Mouse (Mus musculus): ENCODE measurements at regions not wholly inside any gene's neighbourhood (a gene's known extent, or its start where the extent isn't known, plus 50 kb on each side); places are given as distances from the start of the nearest gene placed in this dataset.

- no peak overlapping the region for H3K4me2 ChIP-seq (ENCODE audit: low read length)
- peaks cover 3% of the 10 kb centered on the region; the same call in 1 of the 2 replicates for H3K27me3 ChIP-seq (ENCODE audit: control insufficient read depth, insufficient read depth, low read length)
- peaks cover 10 to 21% of the 10 kb centered on the region in 2 experiments; a peak in 3 of 4 replicates for H3K4me1 ChIP-seq (ENCODE audit: control insufficient read depth in 2 of 2, insufficient read depth in 2 of 2, low read length in 2 of 2)
- no peak overlapping the region for H3K9ac ChIP-seq (ENCODE audit: low read length)
- WGBS: 35% methylated on average over 12 of the region's 12 CpGs
- H3K4me3 ChIP-seq (ENCODE audit: control insufficient read depth in 1 of 2, insufficient read depth in 1 of 2, low read depth in 1 of 2, low read length in 2 of 2): no peak overlapping the region
- H3K36me3 ChIP-seq (ENCODE audit: control insufficient read depth, insufficient read depth, low read length): no peaks in the 10 kb centered on the region
- H3K27ac ChIP-seq (replicated peaks in 1 of 2; ENCODE audit: control insufficient read depth in 1 of 2, insufficient read depth in 1 of 2, low read depth in 2 of 2, low read length in 2 of 2): no peak overlapping the region
- 0 out of 2 replicates have a peak, but pooled peaks have one; percentile 29 for ATAC-seq (ENCODE audit: insufficient number of reproducible peaks, insufficient read depth, low FRiP score, low read depth)
- H3K9me3 ChIP-seq (ENCODE audit: control insufficient read depth, low read length): no peaks in the 10 kb centered on the region
Observed at GRCm38 (mm10) chr6:84270518-84271165, 262.3 kb downstream of the Dysf start.

- ATAC-seq (ENCODE audit: insufficient number of reproducible peaks, insufficient read depth, low FRiP score, low read depth): no peak
Observed at GRCm38 (mm10) chr6:84269478-84269877, 261.1 kb downstream of the Dysf start.

GRCm38 (mm10) chr6:84269023-84269422 is 260.6 kb downstream of the Dysf start:
- 65% methylated on average over 3 of the region's 3 CpGs for WGBS
- no peak for ATAC-seq (ENCODE audit: insufficient number of reproducible peaks, insufficient read depth, low FRiP score, low read depth)

More at GRCm38 (mm10) chr6:84269478-84269877, 261.1 kb downstream of the Dysf start:
- WGBS: 78% methylated on average over 4 of the region's 4 CpGs
- H3K27me3 ChIP-seq (ENCODE audit: control insufficient read depth, insufficient read depth, low read length): peaks cover 7% of the 10 kb centered on the region; the same call in 1 of the 2 replicates
- no peaks in the 10 kb centered on the region for H3K36me3 ChIP-seq (ENCODE audit: control insufficient read depth, insufficient read depth, low read length)
- peaks cover 10 to 21% of the 10 kb centered on the region in 2 experiments; a peak in 3 of 4 replicates for H3K4me1 ChIP-seq (ENCODE audit: control insufficient read depth in 2 of 2, insufficient read depth in 2 of 2, low read length in 2 of 2)
- no peaks in the 10 kb centered on the region for H3K9me3 ChIP-seq (ENCODE audit: control insufficient read depth, low read length)
- no peak overlapping the region for H3K9ac ChIP-seq (ENCODE audit: low read length)
- H3K27ac ChIP-seq (replicated peaks in 1 of 2; ENCODE audit: control insufficient read depth in 1 of 2, insufficient read depth in 1 of 2, low read depth in 2 of 2, low read length in 2 of 2): no peak overlapping the region
- H3K4me2 ChIP-seq (ENCODE audit: low read length): no peak overlapping the region
- H3K4me3 ChIP-seq (ENCODE audit: control insufficient read depth in 1 of 2, insufficient read depth in 1 of 2, low read depth in 1 of 2, low read length in 2 of 2): no peak overlapping the region

GRCm38 (mm10) chr6:84268111-84268510 is 259.7 kb downstream of the Dysf start:
- WGBS: 92% methylated on average over 4 of the region's 4 CpGs
- Histone ChIP-seq H3K27me3 (ENCODE audit: control insufficient read depth, insufficient read depth, low read length) (peaks cover 10% of the 10 kb centered on the region; the same call in 1 of the 2 replicates), H3K9ac (ENCODE audit: low read length) (no peak overlapping the region), H3K4me3 (ENCODE audit: control insufficient read depth in 1 of 2, insufficient read depth in 1 of 2, low read depth in 1 of 2, low read length in 2 of 2) (no peak overlapping the region), H3K27ac (replicated peaks in 1 of 2; ENCODE audit: control insufficient read depth in 1 of 2, insufficient read depth in 1 of 2, low read depth in 2 of 2, low read length in 2 of 2) (no peak overlapping the region), H3K9me3 (ENCODE audit: control insufficient read depth, low read length) (no peaks in the 10 kb centered on the region), H3K4me1 (ENCODE audit: control insufficient read depth in 2 of 2, insufficient read depth in 2 of 2, low read length in 2 of 2) (peaks cover 10 to 21% of the 10 kb centered on the region in 2 experiments; a peak in 3 of 4 replicates), H3K4me2 (ENCODE audit: low read length) (no peak overlapping the region), H3K36me3 (ENCODE audit: control insufficient read depth, insufficient read depth, low read length) (no peaks in the 10 kb centered on the region)
- ATAC-seq (ENCODE audit: insufficient number of reproducible peaks, insufficient read depth, low FRiP score, low read depth): no peak

More at GRCm38 (mm10) chr6:84269023-84269422, 260.6 kb downstream of the Dysf start:
- peaks cover 10% of the 10 kb centered on the region; the same call in 1 of the 2 replicates for H3K27me3 ChIP-seq (ENCODE audit: control insufficient read depth, insufficient read depth, low read length)
- H3K36me3 ChIP-seq (ENCODE audit: control insufficient read depth, insufficient read depth, low read length): no peaks in the 10 kb centered on the region
- H3K4me2 ChIP-seq (ENCODE audit: low read length): no peak overlapping the region
- no peaks in the 10 kb centered on the region for H3K9me3 ChIP-seq (ENCODE audit: control insufficient read depth, low read length)
- no peak overlapping the region for H3K27ac ChIP-seq (replicated peaks in 1 of 2; ENCODE audit: control insufficient read depth in 1 of 2, insufficient read depth in 1 of 2, low read depth in 2 of 2, low read length in 2 of 2)
- H3K4me3 ChIP-seq (ENCODE audit: control insufficient read depth in 1 of 2, insufficient read depth in 1 of 2, low read depth in 1 of 2, low read length in 2 of 2): no peak overlapping the region
- H3K4me1 ChIP-seq (ENCODE audit: control insufficient read depth in 2 of 2, insufficient read depth in 2 of 2, low read length in 2 of 2): peaks cover 10 to 21% of the 10 kb centered on the region in 2 experiments; a peak in 3 of 4 replicates
- H3K9ac ChIP-seq (ENCODE audit: low read length): no peak overlapping the region

- Histone ChIP-seq H3K27me3 (ENCODE audit: control insufficient read depth, insufficient read depth, low read length) (peaks cover 8% of the 10 kb centered on the region; the same call in 1 of the 2 replicates), H3K4me1 (ENCODE audit: control insufficient read depth in 2 of 2, insufficient read depth in 2 of 2, low read length in 2 of 2) (peaks cover 10 to 21% of the 10 kb centered on the region in 2 experiments; a peak in 3 of 4 replicates), H3K4me2 (ENCODE audit: low read length) (no peak overlapping the region), H3K9me3 (ENCODE audit: control insufficient read depth, low read length) (no peaks in the 10 kb centered on the region), H3K9ac (ENCODE audit: low read length) (no peak overlapping the region), H3K27ac (replicated peaks in 1 of 2; ENCODE audit: control insufficient read depth in 1 of 2, insufficient read depth in 1 of 2, low read depth in 2 of 2, low read length in 2 of 2) (no peak overlapping the region), H3K36me3 (ENCODE audit: control insufficient read depth, insufficient read depth, low read length) (no peaks in the 10 kb centered on the region), H3K4me3 (ENCODE audit: control insufficient read depth in 1 of 2, insufficient read depth in 1 of 2, low read depth in 1 of 2, low read length in 2 of 2) (no peak overlapping the region)
- no peak for ATAC-seq (ENCODE audit: insufficient number of reproducible peaks, insufficient read depth, low FRiP score, low read depth)
- WGBS: 89% methylated on average over 6 of the region's 6 CpGs
Observed at GRCm38 (mm10) chr6:84267526-84267925, 259.1 kb downstream of the Dysf start.

GRCm38 (mm10) chr6:84266736-84267135 is 258.3 kb downstream of the Dysf start:
- Histone ChIP-seq H3K27me3 (ENCODE audit: control insufficient read depth, insufficient read depth, low read length) (peaks cover 11% of the 10 kb centered on the region; the same call in 1 of the 2 replicates), H3K4me2 (ENCODE audit: low read length) (no peak overlapping the region), H3K4me3 (ENCODE audit: control insufficient read depth in 1 of 2, insufficient read depth in 1 of 2, low read depth in 1 of 2, low read length in 2 of 2) (no peak overlapping the region), H3K9ac (ENCODE audit: low read length) (no peak overlapping the region), H3K36me3 (ENCODE audit: control insufficient read depth, insufficient read depth, low read length) (no peaks in the 10 kb centered on the region), H3K4me1 (ENCODE audit: control insufficient read depth in 2 of 2, insufficient read depth in 2 of 2, low read length in 2 of 2) (peaks cover 9 to 16% of the 10 kb centered on the region in 2 experiments; a peak in 3 of 4 replicates), H3K9me3 (ENCODE audit: control insufficient read depth, low read length) (no peaks in the 10 kb centered on the region), H3K27ac (replicated peaks in 1 of 2; ENCODE audit: control insufficient read depth in 1 of 2, insufficient read depth in 1 of 2, low read depth in 2 of 2, low read length in 2 of 2) (no peak overlapping the region)
- ATAC-seq (ENCODE audit: insufficient number of reproducible peaks, insufficient read depth, low FRiP score, low read depth): no peak
- 70% methylated on average over 13 of the region's 13 CpGs for WGBS

GRCm38 (mm10) chr6:84264681-84265080 is 256.3 kb downstream of the Dysf start:
- no peaks in the 10 kb centered on the region for H3K9me3 ChIP-seq (ENCODE audit: control insufficient read depth, low read length)
- H3K9ac ChIP-seq (ENCODE audit: low read length): no peak overlapping the region
- peaks cover 11% of the 10 kb centered on the region; the same call in 1 of the 2 replicates for H3K27me3 ChIP-seq (ENCODE audit: control insufficient read depth, insufficient read depth, low read length)
- no peaks in the 10 kb centered on the region for H3K36me3 ChIP-seq (ENCODE audit: control insufficient read depth, insufficient read depth, low read length)
- H3K27ac ChIP-seq (replicated peaks in 1 of 2; ENCODE audit: control insufficient read depth in 1 of 2, insufficient read depth in 1 of 2, low read depth in 2 of 2, low read length in 2 of 2): no peak overlapping the region
- WGBS: 64% methylated on average over 4 of the region's 4 CpGs
- no peak overlapping the region for H3K4me2 ChIP-seq (ENCODE audit: low read length)
- H3K4me3 ChIP-seq (ENCODE audit: control insufficient read depth in 1 of 2, insufficient read depth in 1 of 2, low read depth in 1 of 2, low read length in 2 of 2): no peak overlapping the region
- no peak for ATAC-seq (ENCODE audit: insufficient number of reproducible peaks, insufficient read depth, low FRiP score, low read depth)
- H3K4me1 ChIP-seq (ENCODE audit: control insufficient read depth in 2 of 2, insufficient read depth in 2 of 2, low read length in 2 of 2): no peaks in the 10 kb centered on the region
